8 mouse cellular contexts compared by ENCODE assay signal in the genomic region with DNA sequence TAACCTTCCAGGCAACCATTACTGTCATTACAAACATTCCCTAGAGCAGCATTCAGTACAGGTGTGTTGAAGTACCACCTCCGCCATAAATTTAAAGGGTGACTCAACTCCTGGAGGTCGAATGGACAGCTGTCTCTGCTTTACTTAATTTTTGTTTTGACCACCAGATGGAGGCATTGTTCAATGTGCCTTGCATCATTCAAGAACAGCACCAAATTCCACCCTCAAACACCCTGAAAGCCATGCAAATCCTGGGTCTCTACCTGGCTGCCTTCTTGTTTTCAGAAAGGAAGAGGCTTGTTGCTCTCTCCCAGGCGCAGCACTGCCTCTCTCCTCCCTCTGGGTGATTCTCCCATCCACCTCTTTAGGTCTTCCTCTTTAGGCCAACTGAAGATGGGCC.
DNase-seq lines count a peak whose midpoint lies in the region; ATAC-seq lines count a peak whose summit lies in the region.

No protein-coding gene starts in this region.

- no peaks in the 10 kb centered on the region for H3K27me3 ChIP-seq in limb, embryonic 11.5 days (ENCODE audit: control insufficient read depth, insufficient read depth, low read length)
- no peaks in the 10 kb centered on the region for H3K27me3 ChIP-seq in limb, embryonic 10.5 days (ENCODE audit: low read depth, poor library complexity, severe bottlenecking)

- H3K4me3 ChIP-seq in limb, embryonic 11.5 days (ENCODE audit: low read depth, low read length): no peak overlapping the region
- H3K4me3 ChIP-seq in limb, embryonic 10.5 days: no peak overlapping the region

- ATAC-seq in limb, embryonic 11.5 days (ENCODE audit: insufficient number of reproducible peaks, low FRiP score, low TSS enrichment, low read depth): no peak
- peak; percentile 69 for ATAC-seq in granulocyte monocyte progenitor cell, adult 5-6 weeks (replicated peaks; ENCODE audit: poor library complexity, severe bottlenecking)

- H3K9me3 ChIP-seq in limb, embryonic 11.5 days (ENCODE audit: control insufficient read depth, low read length): no peaks in the 10 kb centered on the region
- no peaks in the 10 kb centered on the region for H3K9me3 ChIP-seq in limb, embryonic 10.5 days (replicated peaks)

- no peaks in the 10 kb centered on the region for H3K36me3 ChIP-seq in limb, embryonic 11.5 days (ENCODE audit: control insufficient read depth, insufficient read depth, low read length)
- no peaks in the 10 kb centered on the region for H3K36me3 ChIP-seq in limb, embryonic 10.5 days

- DNase-seq in limb, embryonic 11.5 days (ENCODE audit: low spot score): peak; percentile 52
- no peak for DNase-seq in limb, embryonic 10.5 days (ENCODE audit: low spot score)
- DNase-seq in ES-CJ7 (ENCODE audit: low read depth, low spot score): peak; percentile 83
- DNase-seq in c-Kit-positive CD71-positive TER-119-negative erythroid progenitor cells, embryonic 14.5 days (ENCODE audit: low read depth): peak; percentile 68
- peak; percentile 68 for DNase-seq in large intestine, adult 2 months (ENCODE audit: low read depth, low spot score)
- DNase-seq in retina, embryonic 14.5 days (ENCODE audit: low spot score): peak; percentile 81
- DNase-seq in urinary bladder, adult 18-20 months (ENCODE audit: low spot score in 2 of 2): no peak

- H3K4me1 ChIP-seq in limb, embryonic 11.5 days (ENCODE audit: control insufficient read depth, insufficient read depth, low read length): 0 out of 2 replicates have a peak, but pooled peaks cover 3% of the 10 kb centered on the region
- H3K4me1 ChIP-seq in limb, embryonic 10.5 days: no peaks in the 10 kb centered on the region

- WGBS in limb, embryonic 11.5 days: 34% methylated on average over 3 of the region's 3 CpGs
- WGBS in limb, embryonic 10.5 days: 36% methylated on average over 3 of the region's 3 CpGs
- 6% methylated on average over 3 of the region's 3 CpGs for WGBS in large intestine, adult 2 months

- H3K4me2 ChIP-seq in limb, embryonic 11.5 days (ENCODE audit: low read depth, severe bottlenecking): no peak overlapping the region

- H3K9ac ChIP-seq in limb, embryonic 11.5 days (ENCODE audit: low read length): no peak overlapping the region

- no peak overlapping the region for H3K27ac ChIP-seq in limb, embryonic 11.5 days (replicated peaks; ENCODE audit: low read depth, low read length)
- no peak overlapping the region for H3K27ac ChIP-seq in limb, embryonic 10.5 days

Comparison
In these comparisons a context has a peak if more than half of its experiments do, and no peak if none do; other contexts are left out.
1. DNase-seq: peak in limb, embryonic 11.5 days (single experiment), ES-CJ7 (single experiment), c-Kit-positive CD71-positive TER-119-negative erythroid progenitor cells, embryonic 14.5 days (single experiment), large intestine, adult 2 months (single experiment) and retina, embryonic 14.5 days (single experiment); none in limb, embryonic 10.5 days (single experiment) and urinary bladder, adult 18-20 months (0 of 2).